Mouse (Mus musculus) G1E (cell line): ENCODE results near the gene Akap9.

ENCODE experiments used
- CTCF ChIP-seq: IDR thresholded peaks from 2 replicates; pipeline ENCODE4 v1.5.1; 2012; ENCODE audit warnings: low read depth, low read length, inconsistent platforms, mixed read lengths
- GATA1 ChIP-seq: IDR thresholded peaks from 2 replicates; pipeline ENCODE4 v1.6.1; 2012; ENCODE audit warnings: borderline replicate concordance, low read length, inconsistent platforms, mixed read lengths
- POLR2AphosphoS5 ChIP-seq: IDR thresholded peaks from 2 replicates; pipeline ENCODE4 v1.6.1; 2012; ENCODE audit warnings: low read depth, low read length, inconsistent platforms; ENCODE audit not compliant: insufficient replicate concordance

- no peak for TF ChIP-seq CTCF
- no peak for TF ChIP-seq POLR2AphosphoS5
- TF ChIP-seq GATA1 = no peak
These were observed 173.2 kb downstream of the Akap9 start for GRCm38 (mm10) chr5:4101031-4101430.
